Comparison of ENCODE assay signal across 13 mouse cellular contexts in genomic region chr6:50976973-50977372, GRCm38 (mm10).
DNase-seq lines count a peak whose midpoint lies in the region; ATAC-seq and TF ChIP-seq lines count a peak whose summit lies in the region.
"Had no signal": no experiment of that assay in that cellular context is flagged by ENCODE, and none has a peak within 500 bp of the region (broad histone marks: within the 10 kb centered on the region; RNA-seq: fewer than 3 reads in every experiment).

No protein-coding gene starts in this region.

- no peak for TF ChIP-seq EP300 in CH12.LX (IDR thresholded peaks at IDR 0.05; ENCODE audit: low read length)

- no peak overlapping the region for H3K4me3 ChIP-seq in hindbrain, embryonic 13.5 days
- H3K4me3 ChIP-seq in hindbrain, embryonic 11.5 days (ENCODE audit: low read depth, low read length), result no peak overlapping the region
- no peak overlapping the region for H3K4me3 ChIP-seq in CH12.LX (replicated peaks in 1 of 3; ENCODE audit: low read depth in 2 of 3, low read length in 2 of 3, poor library complexity in 1 of 3)

- no peak for TF ChIP-seq CTCF in CH12.LX (conservative IDR thresholded peaks at IDR 0.05 in 1 of 2, IDR thresholded peaks at IDR 0.05 in 1 of 2; ENCODE audit: low read depth in 2 of 2, low read length in 2 of 2)

- H3K9ac ChIP-seq in hindbrain, embryonic 13.5 days, result no peak overlapping the region
- no peak overlapping the region for H3K9ac ChIP-seq in hindbrain, embryonic 11.5 days (ENCODE audit: low read depth, low read length)
- no peak overlapping the region for H3K9ac ChIP-seq in CH12.LX (ENCODE audit: insufficient read depth, low read depth)

- 0 out of 2 replicates have a peak overlapping the region, but pooled peaks have one; percentile 15 for H3K27ac ChIP-seq in hindbrain, embryonic 13.5 days
- no peak overlapping the region for H3K27ac ChIP-seq in hindbrain, embryonic 11.5 days (ENCODE audit: low read depth, low read length)
- H3K27ac ChIP-seq in CH12.LX (ENCODE audit: insufficient read depth, low read depth), result no peak overlapping the region

- dilution Hi-C loops in CH12.LX (cut with MboI; ENCODE audit: extremely low pct_ligation_motif_present, extremely low pct_unique_long_range_greater_than_20kb, low sequenced_read_pairs), result no loop called here

- TF ChIP-seq POLR2A in CH12.LX (IDR thresholded peaks at IDR 0.05; ENCODE audit: low read depth, low read length), result no peak

- no peak for ATAC-seq in hindbrain, embryonic 13.5 days (ENCODE audit: low FRiP score)
- no peak for ATAC-seq in hindbrain, embryonic 11.5 days (ENCODE audit: low FRiP score)
- ATAC-seq: intestine, embryonic 16.5 days had no signal

- H3K4me1 ChIP-seq in hindbrain, embryonic 13.5 days (replicated peaks), result peaks cover 17% of the 10 kb centered on the region
- H3K4me1 ChIP-seq in hindbrain, embryonic 11.5 days (replicated peaks; ENCODE audit: control insufficient read depth, insufficient read depth, low read length), result no peaks in the 10 kb centered on the region
- H3K4me1 ChIP-seq in CH12.LX (ENCODE audit: control insufficient read depth in 1 of 2, insufficient read depth in 2 of 2), result peaks cover 9 to 56% of the 10 kb centered on the region in 2 experiments

- H3K79me2 ChIP-seq in CH12.LX (replicated peaks; ENCODE audit: control insufficient read depth, extremely low read depth, insufficient read depth, poor library complexity, severe bottlenecking), result no peaks in the 10 kb centered on the region

- H3K27me3 ChIP-seq in hindbrain, embryonic 13.5 days, result no peaks in the 10 kb centered on the region
- H3K27me3 ChIP-seq in hindbrain, embryonic 11.5 days (ENCODE audit: control insufficient read depth, insufficient read depth, low read length), result no peaks in the 10 kb centered on the region
- peaks cover 9% of the 10 kb centered on the region for H3K27me3 ChIP-seq in CH12.LX (replicated peaks)

- H3K9me3 ChIP-seq in hindbrain, embryonic 13.5 days, result no peaks in the 10 kb centered on the region
- H3K9me3 ChIP-seq in hindbrain, embryonic 11.5 days (ENCODE audit: control insufficient read depth, low read length), result no peaks in the 10 kb centered on the region
- no peaks in the 10 kb centered on the region for H3K9me3 ChIP-seq in CH12.LX (replicated peaks; ENCODE audit: low read length)

- H3K36me3 ChIP-seq in hindbrain, embryonic 13.5 days, result no peaks in the 10 kb centered on the region
- no peaks in the 10 kb centered on the region for H3K36me3 ChIP-seq in hindbrain, embryonic 11.5 days (ENCODE audit: control insufficient read depth, insufficient read depth, low read length)
- H3K36me3 ChIP-seq in CH12.LX (replicated peaks in 1 of 2; ENCODE audit: control insufficient read depth in 1 of 2, insufficient read depth in 1 of 2, low read length in 1 of 2), result no peaks in the 10 kb centered on the region

- in situ Hi-C loops in CH12.LX (cut with MboI; ENCODE audit: low pct_ligation_motif_present, low pct_unique_long_range_greater_than_20kb, low sequenced_read_pairs), result loop anchor here (25.0 kb wide), 1 partner anchor 185 kb away; no protein-coding TSS in a partner anchor

- no peak for DNase-seq in hindbrain, embryonic 11.5 days (ENCODE audit: low spot score)
- no peak for DNase-seq in CH12.LX (ENCODE audit: extremely low read depth)
- DNase-seq in embryo, embryonic 10 days (ENCODE audit: low spot score), result peak; percentile 66
- peak; percentile 49 for DNase-seq in forelimb bud, embryonic 11.5 days (ENCODE audit: low read depth, low spot score)
- no peak for DNase-seq in spleen, postnatal 14 days (ENCODE audit: low spot score in 2 of 2)
- DNase-seq in layer of hippocampus, adult 8-10 months (ENCODE audit: low spot score in 2 of 2), result no peak
- DNase-seq in urinary bladder, postnatal 36 days (ENCODE audit: low spot score in 2 of 2), result no peak
- DNase-seq: cerebellum, adult 2 months; gastrocnemius, postnatal 10 days; liver had no signal

- TF ChIP-seq RAD21 in CH12.LX (IDR thresholded peaks at IDR 0.05; ENCODE audit: low read depth, low read length), result no peak

- WGBS in hindbrain, embryonic 13.5 days, result 64% methylated on average over 7 of the region's 7 CpGs
- 67% methylated on average over 7 of the region's 7 CpGs for WGBS in hindbrain, embryonic 11.5 days

- no peak overlapping the region for H3K4me2 ChIP-seq in hindbrain, embryonic 13.5 days
- no peak overlapping the region for H3K4me2 ChIP-seq in hindbrain, embryonic 11.5 days (replicated peaks; ENCODE audit: low read depth, low read length)
- no peak overlapping the region for H3K4me2 ChIP-seq in CH12.LX (ENCODE audit: insufficient read depth, low read depth, poor library complexity, severe bottlenecking)
- H3K4me2 ChIP-seq: midbrain, embryonic 11.5 days had no signal

TF ChIP-seq in CH12.LX, 34 proteins besides CTCF, POLR2A, EP300 and RAD21:
- TF ChIP-seq MAFK (IDR thresholded peaks at IDR 0.05; ENCODE audit: insufficient replicate concordance, low read length) (0 out of 2 replicates have a peak, but pooled peaks have one; percentile 18), TCF12 (IDR thresholded peaks at IDR 0.05; ENCODE audit: low read depth, low read length) (no peak)

Comparison
In these comparisons a context has a peak if more than half of its experiments do, and no peak if none do; other contexts are left out.
1. DNase-seq: peak in embryo, embryonic 10 days (single experiment) and forelimb bud, embryonic 11.5 days (single experiment); none in hindbrain, embryonic 11.5 days (single experiment), CH12.LX (single experiment), spleen, postnatal 14 days (0 of 2), layer of hippocampus, adult 8-10 months (0 of 2) and urinary bladder, postnatal 36 days (0 of 2).